Mouse (Mus musculus) embryo, embryonic 11.5 days (tissue): ENCODE results near the gene Ly6g6d.

Experiments
- DNase-seq: peaks from one replicate; pipeline ENCODE4 v3.0.0-alpha.2; 2012; ENCODE audit warnings: low read depth, low spot score

Gene Ly6g6d

DNA sequence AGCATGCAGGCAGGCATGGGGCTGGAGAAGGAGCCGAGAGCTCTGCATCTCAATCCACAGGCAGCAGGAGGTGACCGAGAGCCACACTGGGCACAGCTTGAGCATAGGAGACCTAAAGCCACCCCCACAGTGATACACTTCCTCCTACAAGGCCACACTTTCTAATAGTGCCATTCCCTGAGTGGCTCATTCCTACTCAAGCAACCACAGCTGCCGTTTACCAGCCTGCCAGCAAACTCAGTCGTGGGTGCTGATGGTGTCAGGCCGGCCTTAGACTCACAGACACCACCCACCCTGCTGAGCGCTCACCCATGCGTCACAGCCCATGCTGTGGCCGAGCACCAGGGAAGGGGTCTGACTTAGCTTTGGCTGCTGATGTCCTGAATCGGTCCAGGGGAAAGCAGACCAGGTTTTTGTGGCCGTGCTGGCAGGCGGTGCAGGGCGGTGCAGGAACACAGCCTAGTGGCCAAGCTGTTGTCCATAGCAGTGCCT, 19.3 kb upstream of the Ly6g6d start:
- DNase-seq, result no peak

DNA sequence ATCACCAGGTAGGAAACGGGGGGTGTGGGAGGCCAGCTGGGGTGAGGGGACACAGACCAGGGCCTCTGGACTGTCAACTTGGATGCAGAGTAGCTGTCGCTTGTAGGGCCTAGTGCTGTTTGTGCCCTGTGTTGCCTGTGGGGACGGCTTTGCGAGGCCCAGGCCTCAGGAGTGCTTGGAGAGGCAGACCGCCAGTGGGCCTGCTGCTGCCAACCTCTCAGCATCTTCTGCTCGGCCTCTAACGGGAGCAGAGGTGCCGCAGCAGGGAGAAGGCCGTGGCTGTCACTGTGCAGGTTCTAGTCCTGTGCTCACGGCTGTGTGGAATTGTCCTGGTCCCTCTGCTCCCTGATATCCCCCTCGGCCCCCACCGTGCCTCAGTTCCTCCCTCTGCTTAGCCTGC, 18.7 kb upstream of the Ly6g6d start:
- DNase-seq, result no peak

DNA sequence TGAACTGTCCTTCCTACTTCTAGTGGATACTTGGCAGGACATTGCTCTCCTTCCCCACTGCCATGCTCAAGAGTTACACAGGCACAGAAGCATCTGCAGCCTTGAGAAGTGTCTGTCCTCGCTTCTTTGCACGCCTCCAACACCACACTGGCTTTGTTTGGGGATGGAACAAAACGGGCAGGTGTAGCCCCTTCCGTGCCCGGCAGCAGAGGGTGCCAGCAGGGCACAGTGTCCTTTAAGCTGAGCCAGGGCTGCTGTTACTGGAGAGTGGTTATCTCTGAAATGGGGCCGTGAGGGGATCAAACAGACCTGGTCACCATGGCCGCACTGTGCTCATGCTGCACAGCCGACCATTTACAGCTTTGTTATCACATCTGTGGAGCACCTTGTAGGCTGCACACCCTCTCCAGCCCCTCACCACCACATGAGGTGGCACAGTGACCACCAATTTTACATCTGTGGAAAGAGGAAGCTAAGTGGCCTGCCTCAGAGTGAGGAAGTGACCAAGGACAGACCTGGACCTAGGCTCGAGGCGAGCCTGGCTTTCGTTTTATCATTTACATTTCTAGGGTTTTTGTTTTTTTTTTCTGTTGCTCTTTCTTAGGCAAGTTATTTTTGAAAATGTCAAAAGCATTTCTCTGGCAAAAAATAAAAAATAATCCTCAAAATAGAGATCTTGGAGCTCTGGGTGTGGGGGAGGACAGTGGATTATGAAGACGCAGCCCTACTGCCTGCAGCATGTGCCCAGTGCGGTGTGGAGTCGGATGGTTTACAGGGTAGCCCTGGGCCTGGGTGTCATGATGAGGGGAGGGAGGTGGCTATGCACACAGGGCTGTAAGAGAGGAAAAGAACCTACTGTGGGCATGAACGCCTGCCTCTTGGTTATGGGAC, 16.9 kb upstream of the Ly6g6d start:
- DNase-seq, result no peak

DNA sequence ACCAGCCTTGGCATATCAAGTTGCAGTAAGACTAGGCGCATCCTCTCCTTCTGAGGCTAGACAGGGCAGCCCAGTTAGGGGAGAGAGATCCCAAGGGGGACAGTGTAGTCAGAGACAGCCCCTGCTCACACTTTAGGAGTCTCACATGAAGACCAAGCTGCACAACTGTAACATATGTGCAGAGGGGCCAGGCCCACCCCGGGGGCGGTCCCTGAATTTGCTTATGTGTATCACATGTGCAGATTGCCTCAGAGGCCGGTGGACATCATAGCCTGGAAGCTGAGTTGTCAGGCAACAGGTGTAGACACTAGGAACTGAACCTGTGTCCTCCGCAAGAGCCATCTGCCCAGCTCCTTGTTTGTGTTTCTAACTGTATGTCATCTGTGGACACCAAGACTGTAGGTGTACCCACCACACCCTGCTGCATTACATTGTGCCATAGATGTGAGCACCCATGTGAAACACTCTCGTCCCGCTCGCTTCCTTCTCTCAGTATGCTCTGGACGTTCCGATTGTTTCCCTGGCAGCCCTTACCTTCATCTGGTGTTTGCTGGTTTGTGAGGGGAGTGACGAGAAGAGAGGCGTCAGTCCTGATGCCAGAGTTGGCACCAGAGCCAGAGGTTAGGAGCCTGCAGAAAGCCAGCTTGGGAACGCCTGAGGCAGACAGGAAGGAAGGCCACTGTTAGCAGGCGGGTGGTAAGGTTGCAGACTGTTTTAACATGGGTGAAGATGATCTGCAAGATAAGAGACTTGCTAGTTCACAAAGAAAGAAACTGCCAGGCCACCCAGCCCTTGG, 14.7 kb upstream of the Ly6g6d start:
- no peak for DNase-seq

DNA sequence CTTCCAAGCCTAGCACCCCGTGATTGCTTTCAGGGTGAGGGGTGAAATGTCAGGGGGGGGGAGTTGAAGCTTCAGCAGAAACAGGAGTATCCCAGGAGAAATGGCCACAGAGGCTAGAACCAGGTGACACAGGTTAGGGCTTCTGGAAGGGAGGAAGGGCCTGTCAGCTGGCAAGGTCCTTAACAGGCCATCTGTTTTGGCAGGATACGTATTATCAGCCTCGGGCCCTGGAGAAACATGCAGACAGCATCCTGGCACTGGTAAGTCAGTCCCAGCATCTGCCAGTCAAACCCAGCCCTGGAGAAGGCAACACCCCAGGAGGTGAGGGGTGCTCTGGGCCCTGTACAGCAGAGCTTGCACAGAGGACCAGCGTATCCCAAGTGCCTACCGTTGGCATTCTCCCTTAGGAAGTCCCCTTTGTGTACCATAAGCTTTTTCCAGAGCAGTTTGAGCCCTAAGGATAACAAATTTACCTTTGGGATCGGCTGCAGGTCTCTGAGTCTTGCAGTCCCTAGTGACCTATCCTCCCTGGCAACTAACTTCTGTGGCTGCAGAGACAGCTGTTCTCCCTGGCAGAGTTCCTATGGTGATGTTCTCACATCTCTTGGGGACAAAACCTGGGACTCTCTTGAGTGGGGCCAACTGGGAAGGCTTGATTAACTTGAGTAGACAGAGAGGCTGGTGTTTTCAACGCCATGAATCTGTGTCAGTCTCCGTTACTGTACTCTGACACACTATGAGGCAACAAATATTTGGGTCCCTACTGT, 12.5 kb upstream of the Ly6g6d start:
- DNase-seq, result no peak

DNA sequence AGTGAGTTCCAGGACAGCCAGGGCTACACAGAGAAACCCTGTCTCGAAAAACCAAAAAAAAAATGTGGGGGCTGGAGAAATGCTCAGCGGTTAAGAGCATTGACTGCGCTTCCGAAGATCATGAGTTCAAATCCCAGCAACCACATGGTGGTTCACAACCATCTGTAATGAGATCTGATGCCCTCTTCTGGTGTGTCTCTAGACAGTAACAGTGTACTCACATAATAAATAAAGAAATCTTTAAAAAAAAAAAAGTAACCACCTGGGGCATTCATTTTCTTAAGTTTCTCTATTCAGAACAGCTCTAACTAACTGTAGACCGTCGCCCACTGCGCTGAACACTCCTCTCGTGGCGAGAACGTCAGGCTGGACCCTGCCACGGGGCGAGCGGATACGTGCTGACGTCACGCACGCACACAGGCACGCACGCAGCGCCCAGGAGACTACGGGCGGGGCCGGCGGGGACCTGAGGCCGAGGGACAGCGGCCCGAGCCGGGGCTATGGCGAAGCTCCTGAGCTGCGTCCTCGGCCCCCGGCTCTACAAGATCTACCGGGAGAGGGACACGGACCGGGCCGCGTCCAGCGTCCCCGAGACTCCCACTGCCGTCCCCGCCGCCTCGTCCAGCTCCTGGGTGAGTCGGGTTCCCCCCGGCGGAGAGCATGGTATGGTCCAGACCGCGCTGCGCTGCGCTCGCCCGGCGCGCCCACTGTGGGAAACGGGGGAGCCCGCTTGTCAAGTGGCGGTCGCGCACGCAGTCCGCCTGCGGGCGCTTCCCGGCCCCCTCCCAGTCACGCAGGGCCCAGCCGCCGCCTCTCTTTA, 11.2 kb upstream of the Ly6g6d start, which contains the start of gene Abhd16a:
TSS of gene Abhd16a (plus strand) at position 439 of the 820 bp plus-strand sequence.
- peak; percentile 88 for DNase-seq

DNA sequence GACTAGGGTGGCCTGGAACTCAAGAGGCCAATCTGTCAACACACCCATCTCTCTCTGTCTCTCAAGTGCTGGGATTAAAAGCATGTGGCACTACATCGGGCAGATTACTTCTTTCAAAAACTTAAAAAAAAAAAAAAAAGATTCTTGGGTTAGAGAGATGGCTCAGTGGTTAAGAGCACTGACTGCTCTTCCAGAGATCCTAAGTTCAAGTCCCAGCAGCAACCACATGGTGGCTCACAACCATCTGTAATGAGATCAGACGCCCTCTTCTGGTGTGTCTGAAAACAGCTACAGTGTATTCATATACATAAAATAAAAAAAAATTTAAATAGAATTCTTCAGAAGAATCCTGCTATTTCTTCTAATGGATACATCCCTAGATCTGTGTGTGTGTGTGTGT, 10.3 kb upstream of the Ly6g6d start:
- no peak for DNase-seq

DNA sequence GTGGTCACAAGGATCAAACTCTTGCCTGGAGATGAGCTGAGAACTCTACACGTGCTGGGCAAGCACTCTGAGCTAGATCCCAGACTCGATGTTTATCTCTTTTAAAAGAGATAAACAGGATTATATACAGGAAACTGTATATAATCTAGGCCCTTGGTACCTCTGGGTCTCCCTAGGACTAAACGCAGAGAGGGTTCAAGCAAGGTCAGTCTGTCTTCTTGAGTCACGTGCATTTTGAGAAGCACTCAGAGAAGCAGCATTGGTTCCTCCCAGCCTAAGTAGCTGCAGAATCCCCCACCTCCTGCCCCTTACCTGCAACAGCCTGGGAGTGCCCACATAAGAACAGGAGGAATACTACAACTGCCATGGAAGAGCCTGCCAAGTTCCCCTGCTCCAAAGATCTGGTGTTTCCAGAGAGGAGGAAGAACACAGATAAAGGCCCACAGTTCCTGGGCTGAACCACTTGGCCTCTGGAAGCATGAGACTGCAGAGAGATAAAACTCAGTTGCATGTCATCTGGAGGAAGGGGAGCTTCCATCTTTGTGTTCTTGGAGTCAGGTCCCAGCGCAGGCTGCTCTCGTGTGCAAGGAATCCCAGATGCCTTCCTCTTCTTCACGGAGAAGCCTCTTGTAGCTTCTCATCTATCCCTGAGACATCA, 7.5 kb upstream of the Ly6g6d start, which contains the start of gene Ly6g6f:
TSS of gene Ly6g6f (minus strand) at position 403 of the 658 bp plus-strand sequence.
- DNase-seq, result no peak

DNA sequence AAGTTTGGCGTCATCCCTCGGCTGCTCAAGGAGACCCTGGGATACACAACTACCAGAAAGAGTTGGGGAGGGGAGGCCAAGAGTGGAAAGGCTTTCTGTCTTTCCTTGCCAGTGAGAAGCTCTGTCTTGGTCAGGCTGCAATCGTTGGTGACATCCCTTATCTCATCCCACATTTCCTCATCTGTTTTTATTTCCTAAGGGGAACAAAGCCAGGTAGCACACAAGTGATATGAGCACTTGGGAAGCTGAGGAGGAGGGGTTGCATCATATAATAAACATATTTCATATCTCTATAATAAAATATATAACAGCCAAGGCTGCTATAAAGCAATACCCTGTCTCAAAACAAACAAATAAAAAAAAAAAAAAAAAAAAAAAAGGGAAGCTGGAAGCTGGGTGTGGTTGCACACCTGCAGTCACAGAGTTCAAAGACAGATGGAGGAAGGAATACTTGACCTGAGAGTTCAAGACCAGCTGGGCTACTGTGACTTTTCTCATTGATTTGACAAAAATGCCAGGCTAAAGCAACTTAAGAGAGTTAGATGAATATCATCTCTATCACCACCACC, 6.1 kb upstream of the Ly6g6d start:
- DNase-seq, result no peak

DNA sequence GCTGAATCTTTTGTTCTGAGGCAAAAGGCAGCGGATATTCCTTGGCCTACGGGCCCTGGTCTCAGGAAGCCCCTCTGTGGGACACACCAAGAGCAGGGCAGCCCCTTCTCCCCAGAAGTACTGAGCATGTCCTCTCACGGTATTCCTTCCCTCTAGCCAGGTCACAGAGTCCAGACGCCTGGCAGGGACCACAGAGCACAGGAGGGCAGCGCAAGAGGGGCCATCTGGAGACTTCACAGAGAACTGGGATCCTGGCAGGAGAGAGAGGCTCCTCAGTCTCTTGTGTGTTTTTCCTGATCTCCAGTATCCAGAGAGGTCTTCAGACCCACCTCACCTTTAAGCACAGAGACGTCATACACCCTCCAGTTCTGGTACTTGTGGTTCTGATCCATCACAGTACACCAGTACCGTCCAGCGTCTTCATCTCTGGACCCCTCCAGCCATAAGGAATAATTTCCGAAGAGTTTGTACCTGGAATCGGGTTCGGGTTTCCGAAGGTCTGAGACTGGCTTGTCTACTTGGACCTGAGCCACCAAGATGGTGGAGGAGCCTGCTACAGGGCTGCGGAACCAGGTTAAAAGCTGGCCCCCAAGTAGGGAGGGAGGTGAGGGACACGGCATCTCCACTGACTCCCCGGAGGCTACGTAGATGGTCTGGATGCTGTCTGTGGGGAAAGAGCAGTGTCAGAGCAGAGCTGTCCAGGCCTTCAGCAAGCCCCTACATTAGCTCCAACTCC, 5.1 kb upstream of the Ly6g6d start:
- DNase-seq, result no peak

DNA sequence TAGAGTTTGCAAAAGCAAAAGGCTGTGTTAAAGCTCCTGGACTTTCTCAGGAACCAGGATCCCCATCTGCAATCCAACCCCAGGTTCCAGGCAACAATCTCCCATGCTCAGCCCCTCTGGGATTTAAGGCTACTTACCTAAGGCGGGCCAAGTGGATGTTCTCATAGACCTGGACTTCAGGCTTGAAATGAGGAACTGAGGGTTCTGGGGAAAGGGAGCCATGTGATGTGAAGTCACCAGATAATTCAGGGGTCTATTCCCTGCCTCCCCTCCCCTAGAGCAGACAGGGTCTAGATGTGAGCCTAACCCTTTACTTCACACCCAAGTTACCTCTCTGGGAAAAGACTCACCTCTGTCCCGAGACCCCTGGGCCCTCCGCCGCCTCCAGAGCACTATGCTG, 2.8 kb upstream of the Ly6g6d start:
- no peak for DNase-seq

DNA sequence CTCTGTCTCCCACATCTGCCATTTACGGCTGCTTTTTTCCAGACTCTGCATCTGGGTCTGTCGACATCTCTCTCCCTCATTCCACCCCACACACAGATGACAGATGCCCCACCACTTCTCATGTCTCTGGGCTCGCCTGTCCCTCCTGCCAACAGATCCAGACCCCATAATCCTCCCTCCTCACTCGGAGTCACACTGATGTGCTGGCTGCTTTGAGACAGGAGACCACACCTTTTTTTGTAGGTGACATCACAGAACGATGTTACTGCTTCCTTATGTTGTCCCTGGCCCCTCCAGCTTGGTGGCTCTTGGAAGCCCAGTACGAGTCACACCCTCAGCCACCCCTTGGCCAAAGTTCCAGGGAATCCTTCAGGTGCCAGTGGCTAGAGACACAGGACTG, 2.4 kb upstream of the Ly6g6d start:
- no peak for DNase-seq

DNA sequence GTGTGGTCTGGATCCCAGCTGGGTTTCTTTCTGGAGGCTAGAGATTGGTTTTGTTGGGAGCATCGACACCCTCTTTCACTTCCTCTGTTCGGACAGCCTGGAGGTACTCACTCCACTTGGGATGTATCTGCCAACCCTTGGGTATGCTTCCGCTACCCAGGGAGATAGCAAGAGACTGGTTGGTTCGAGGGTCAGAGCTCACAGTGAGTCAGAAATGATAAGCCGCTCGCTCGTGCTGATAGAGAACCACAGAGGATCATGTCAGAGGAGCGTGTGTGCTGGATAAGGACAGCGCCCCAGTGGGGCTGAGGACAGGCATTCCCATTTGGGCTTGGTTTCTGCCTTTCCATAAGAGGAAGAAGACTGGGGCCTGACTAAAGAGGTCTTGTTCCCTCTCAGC, 1.9 kb upstream of the Ly6g6d start:
- no peak for DNase-seq

DNA sequence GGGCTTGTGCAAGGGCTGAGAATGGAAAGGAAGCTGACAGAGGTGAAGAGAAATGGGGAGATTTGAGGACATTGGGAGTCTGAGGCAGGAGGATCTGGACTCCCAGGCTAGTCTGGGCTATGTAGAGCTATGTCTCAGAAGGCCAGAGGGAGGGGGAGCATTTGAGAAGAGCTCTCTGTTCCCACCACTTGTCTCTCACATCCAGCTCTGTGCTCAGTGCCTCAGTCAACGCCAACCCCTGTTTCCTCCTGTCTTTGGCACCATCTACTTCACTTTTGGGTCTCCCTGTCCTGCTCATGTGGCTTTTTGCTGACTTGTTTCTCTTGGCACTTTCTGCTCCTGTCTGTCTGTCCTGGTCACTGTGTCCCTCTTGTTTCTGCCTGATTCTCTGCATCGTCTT, 580 bp downstream of the Ly6g6d start:
- no peak for DNase-seq

DNA sequence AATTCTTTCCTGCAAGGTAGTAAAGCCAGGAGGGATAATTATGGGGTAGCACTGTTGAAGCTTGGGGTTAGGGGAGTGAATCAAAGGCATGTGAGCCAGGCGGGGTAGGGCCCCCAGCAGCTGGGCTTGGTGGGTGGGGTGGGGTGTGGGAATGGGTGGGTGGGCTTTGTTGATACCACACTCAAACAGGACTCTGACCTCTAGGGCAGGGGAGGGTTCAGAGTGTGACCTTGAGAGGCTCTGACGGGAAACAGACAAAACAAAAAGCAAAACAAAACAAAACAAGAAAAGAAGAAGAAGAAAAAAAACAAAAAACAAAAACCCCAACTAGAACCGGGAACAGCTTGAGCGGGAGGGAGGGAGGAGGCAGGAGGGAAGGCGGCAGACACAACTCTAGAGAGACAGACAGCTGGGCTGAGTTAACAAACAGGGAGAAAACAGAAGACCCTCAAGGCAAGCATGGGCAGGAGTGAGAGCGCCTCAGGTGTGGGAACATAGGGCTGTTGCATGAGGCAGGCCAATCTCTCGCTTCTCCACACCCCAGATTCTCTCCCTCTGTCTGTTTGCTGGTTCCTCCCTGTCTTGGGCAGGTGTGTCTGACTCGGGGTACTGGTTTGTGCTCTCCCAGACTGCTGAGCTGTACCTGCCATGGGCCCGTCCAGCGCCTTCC, 1.2 kb downstream of the Ly6g6d start, which contains the start of gene Ly6g6e:
TSS of gene Ly6g6e (plus strand) at position 396 of the 670 bp plus-strand sequence.
- no peak for DNase-seq

DNA sequence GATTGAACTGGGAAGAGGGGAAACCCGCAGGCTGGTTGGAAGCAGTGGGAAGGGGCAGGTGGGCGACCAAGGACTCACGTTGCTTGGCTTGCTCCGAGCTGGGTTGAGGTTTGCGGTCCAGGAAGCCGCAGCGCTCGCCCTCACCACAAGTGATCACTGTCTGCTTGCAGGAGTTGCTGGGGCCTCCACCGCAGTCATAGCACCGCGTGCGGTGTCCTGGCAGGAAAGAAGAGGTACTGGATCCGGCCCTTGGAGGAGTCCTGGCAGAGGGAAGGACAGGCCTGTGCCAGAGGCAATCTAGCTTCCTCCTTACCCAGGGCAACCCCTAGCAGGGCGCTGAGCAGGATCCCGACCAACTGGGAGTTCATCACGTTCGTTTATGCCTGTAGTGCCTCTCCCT, 3.8 kb downstream of the Ly6g6d start:
- no peak for DNase-seq

DNA sequence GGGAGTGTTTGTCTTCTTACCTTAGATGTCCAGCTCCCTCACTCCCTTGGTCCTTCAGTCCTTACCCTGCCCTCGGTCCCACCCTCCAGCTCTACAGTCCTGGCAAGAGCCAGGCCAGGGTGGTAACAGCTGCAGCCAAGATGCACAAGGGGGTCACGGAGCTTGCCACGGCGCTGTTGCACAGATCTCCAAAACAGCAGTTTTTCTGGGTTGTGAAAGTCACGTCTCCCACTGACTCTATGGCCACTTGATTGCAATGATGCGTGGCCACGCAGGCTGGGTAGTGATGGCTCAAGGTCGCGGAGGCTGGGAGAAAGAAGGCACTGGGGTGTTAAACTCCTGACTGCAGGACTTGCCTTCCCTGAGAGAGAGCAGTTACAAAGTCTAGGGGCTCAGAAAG, 6.4 kb downstream of the Ly6g6d start:
- DNase-seq, result no peak

DNA sequence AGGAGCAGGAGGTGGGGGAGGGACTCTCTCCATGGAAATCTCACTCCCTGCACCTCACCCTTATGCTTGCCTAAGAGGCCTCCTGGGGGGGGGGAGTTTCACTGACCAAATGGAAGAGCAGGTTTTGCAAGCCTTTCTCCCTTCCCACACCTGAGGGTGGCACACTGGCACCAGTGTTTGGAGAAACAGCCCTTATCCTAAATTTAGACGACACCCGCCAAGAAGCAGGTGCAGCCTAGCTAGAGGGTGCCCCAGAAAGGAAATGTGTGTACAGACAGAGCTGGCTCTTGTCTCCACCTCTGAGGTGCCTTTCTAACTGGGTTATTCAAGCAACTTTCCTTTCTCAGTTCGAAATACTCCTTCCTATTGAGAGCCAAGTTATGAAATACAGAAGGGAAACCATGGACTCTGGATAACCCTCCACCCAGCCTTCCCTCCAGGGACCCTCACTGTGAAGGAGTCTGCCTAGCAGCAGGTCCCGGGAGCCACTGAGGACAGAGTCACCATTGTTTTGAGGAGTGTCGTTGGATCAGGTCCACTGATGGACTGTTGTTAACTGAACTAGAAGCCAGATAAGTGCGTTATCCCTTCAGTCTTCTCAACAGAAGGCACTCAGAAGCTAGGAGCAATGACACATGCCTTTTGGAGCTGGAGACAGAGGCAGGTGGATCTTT, 7.2 kb downstream of the Ly6g6d start:
- DNase-seq, result no peak
